Comparison of ENCODE assay signal across 9 mouse cellular contexts in genomic region chr12:72520645-72521044, GRCm38 (mm10). TPM values are rescaled to one million over a fixed set of nuclear protein-coding genes. Genes with fewer than 3 reads are reported as not detected.
DNase-seq lines count a peak whose midpoint lies in the region; ATAC-seq and TF ChIP-seq lines count a peak whose summit lies in the region.
"Had no signal": no experiment of that assay in that cellular context is flagged by ENCODE, and none has a peak within 500 bp of the region (broad histone marks: within the 10 kb centered on the region; RNA-seq: fewer than 3 reads in every experiment).

No protein-coding gene starts in this region.

- no peak overlapping the region for H3K27ac ChIP-seq in forebrain, embryonic 11.5 days (ENCODE audit: low read depth, low read length)
- H3K27ac ChIP-seq in forebrain, embryonic 13.5 days: no peak overlapping the region
- no peak overlapping the region for H3K27ac ChIP-seq in heart, postnatal 0 days (ENCODE audit: low read depth)
- H3K27ac ChIP-seq in small intestine, adult 2 months (ENCODE audit: insufficient read depth, low read depth, low read length): no peak overlapping the region
- H3K27ac ChIP-seq: limb, embryonic 15.5 days had no signal

- no peak overlapping the region for H3K4me2 ChIP-seq in forebrain, embryonic 11.5 days (ENCODE audit: low read depth, low read length, severe bottlenecking)
- H3K4me2 ChIP-seq in forebrain, embryonic 13.5 days: no peak overlapping the region
- H3K4me2 ChIP-seq in heart, postnatal 0 days (ENCODE audit: low read depth, low read length): no peak overlapping the region
- H3K4me2 ChIP-seq: limb, embryonic 15.5 days had no signal

- no peak overlapping the region for H3K4me3 ChIP-seq in forebrain, embryonic 11.5 days (ENCODE audit: low read depth, low read length)
- H3K4me3 ChIP-seq in forebrain, embryonic 13.5 days: no peak overlapping the region
- no peak overlapping the region for H3K4me3 ChIP-seq in heart, postnatal 0 days (ENCODE audit: low read depth, low read length)
- no peak overlapping the region for H3K4me3 ChIP-seq in lung, adult 2 months (replicated peaks; ENCODE audit: extremely low read depth, low read depth, low read length)
- H3K4me3 ChIP-seq in small intestine, adult 2 months (ENCODE audit: low read depth, low read length): no peak overlapping the region
- H3K4me3 ChIP-seq: limb, embryonic 15.5 days had no signal

- H3K36me3 ChIP-seq in forebrain, embryonic 11.5 days (ENCODE audit: control insufficient read depth, insufficient read depth, low read length): no peaks in the 10 kb centered on the region
- no peaks in the 10 kb centered on the region for H3K36me3 ChIP-seq in forebrain, embryonic 13.5 days (ENCODE audit: poor library complexity, severe bottlenecking)
- H3K36me3 ChIP-seq in heart, postnatal 0 days (replicated peaks; ENCODE audit: control insufficient read depth, insufficient read depth, low read length): no peaks in the 10 kb centered on the region
- H3K36me3 ChIP-seq in small intestine, adult 2 months (ENCODE audit: control insufficient read depth, insufficient read depth, low read length): no peaks in the 10 kb centered on the region
- H3K36me3 ChIP-seq: limb, embryonic 15.5 days had no signal

- 5% methylated on average over 2 of the region's 2 CpGs for WGBS in forebrain, embryonic 11.5 days
- 2% methylated on average over 2 of the region's 2 CpGs for WGBS in forebrain, embryonic 13.5 days
- WGBS in heart, postnatal 0 days: 5% methylated on average over 2 of the region's 2 CpGs
- 2% methylated on average over 2 of the region's 2 CpGs for whole genome bisulfite sequencing in lung, adult 2 months
- WGBS in small intestine, adult 2 months: 0% methylated on average over 2 of the region's 2 CpGs

- peaks cover 3% of the 10 kb centered on the region; the same call in 1 of the 2 replicates for H3K4me1 ChIP-seq in forebrain, embryonic 11.5 days (replicated peaks; ENCODE audit: control insufficient read depth, insufficient read depth, low read length)
- peaks cover 13% of the 10 kb centered on the region for H3K4me1 ChIP-seq in forebrain, embryonic 13.5 days
- no peaks in the 10 kb centered on the region for H3K4me1 ChIP-seq in heart, postnatal 0 days (ENCODE audit: control insufficient read depth, insufficient read depth)
- no peaks in the 10 kb centered on the region for H3K4me1 ChIP-seq in lung, adult 2 months (ENCODE audit: control insufficient read depth, insufficient read depth, low read length)
- H3K4me1 ChIP-seq in small intestine, adult 2 months (ENCODE audit: control insufficient read depth, insufficient read depth, insufficient read length, low read length): no peaks in the 10 kb centered on the region

- H3K9ac ChIP-seq in forebrain, embryonic 11.5 days (ENCODE audit: low read length): no peak overlapping the region
- no peak overlapping the region for H3K9ac ChIP-seq in forebrain, embryonic 13.5 days
- H3K9ac ChIP-seq in heart, postnatal 0 days (replicated peaks; ENCODE audit: low read depth, low read length): no peak overlapping the region
- H3K9ac ChIP-seq: limb, embryonic 15.5 days had no signal

- peak; percentile 89 for TF ChIP-seq CTCF in heart, postnatal 0 days (IDR thresholded peaks at IDR 0.05; ENCODE audit: low read depth)
- TF ChIP-seq CTCF in lung, adult 2 months (IDR thresholded peaks at IDR 0.05; ENCODE audit: insufficient read depth, low read length): peak; percentile 65
- TF ChIP-seq CTCF in small intestine, adult 2 months (IDR thresholded peaks at IDR 0.05; ENCODE audit: extremely low read depth, insufficient read length, insufficient replicate concordance, low read depth, low read length): peak; percentile 39; the same call in 1 of the 2 replicates

- H3K27me3 ChIP-seq in forebrain, embryonic 11.5 days (ENCODE audit: control insufficient read depth, insufficient read depth, low read length): no peaks in the 10 kb centered on the region
- H3K27me3 ChIP-seq in forebrain, embryonic 13.5 days: no peaks in the 10 kb centered on the region
- no peaks in the 10 kb centered on the region for H3K27me3 ChIP-seq in heart, postnatal 0 days (ENCODE audit: control insufficient read depth, insufficient read depth, low read length)
- H3K27me3 ChIP-seq in small intestine, adult 2 months (ENCODE audit: control insufficient read depth, insufficient read depth, low read length): no peaks in the 10 kb centered on the region
- H3K27me3 ChIP-seq: limb, embryonic 15.5 days had no signal

- no peaks in the 10 kb centered on the region for H3K9me3 ChIP-seq in forebrain, embryonic 11.5 days (ENCODE audit: control insufficient read depth, low read length)
- H3K9me3 ChIP-seq in forebrain, embryonic 13.5 days (replicated peaks): no peaks in the 10 kb centered on the region
- no peaks in the 10 kb centered on the region for H3K9me3 ChIP-seq in heart, postnatal 0 days (replicated peaks; ENCODE audit: control insufficient read depth, low read length)
- H3K9me3 ChIP-seq: limb, embryonic 15.5 days had no signal

- ATAC-seq in forebrain, embryonic 11.5 days (replicated peaks; ENCODE audit: low FRiP score): no peak
- no peak for ATAC-seq in forebrain, embryonic 13.5 days
- ATAC-seq in heart, postnatal 0 days (ENCODE audit: insufficient read depth, low read depth): no peak

- no peak for TF ChIP-seq EP300 in heart, postnatal 0 days (IDR thresholded peaks at IDR 0.05; ENCODE audit: low read depth)

- DNase-seq in forebrain, embryonic 11.5 days (ENCODE audit: low spot score): peak; percentile 87
- DNase-seq in ovary, postnatal 10 days (ENCODE audit: low spot score): peak; percentile 11
- DNase-seq in ovary, adult 18-20 months (ENCODE audit: low spot score): no peak
- peak; percentile 28 for DNase-seq in cerebellum, adult 9-11 months
- peak; percentile 44 for DNase-seq in heart, postnatal 0 days (ENCODE audit: low spot score)
- peak; percentile 61 for DNase-seq in lung, adult 2 months

- no peak for TF ChIP-seq POLR2A in lung, adult 2 months (IDR thresholded peaks at IDR 0.05; ENCODE audit: borderline replicate concordance, extremely low read depth, low read depth, low read length)
- no peak for TF ChIP-seq POLR2A in small intestine, adult 2 months (IDR thresholded peaks at IDR 0.05; ENCODE audit: low read depth, low read length)

RNA-seq across cellular contexts. Expression of gene Pcnx4, which starts 15.5 kb away (rescaled TPM):
- 15.8 and 18.0 TPM in 2 replicates for polyA plus RNA-seq in forebrain, embryonic 11.5 days (2014; fragmentation: Nextera tagmentation; extraction: Ambion mirVana)
- 15.5 and 16.8 TPM in 2 replicates for polyA plus RNA-seq in forebrain, embryonic 13.5 days (2015; fragmentation: Nextera tagmentation; extraction: Ambion mirVana)
- 1.4 and 1.6 TPM in 2 replicates for total RNA-seq in heart, postnatal 0 days (2014; rRNA removed; ENCODE audit: low replicate concordance)
- 3.4 and 3.7 TPM in 2 replicates for polyA plus RNA-seq in heart, postnatal 0 days (2015; fragmentation: Nextera tagmentation; extraction: Ambion mirVana)
- polyA plus RNA-seq in lung, adult 2 months (2012; rRNA removed): 3.9 and 6.2 TPM in 2 replicates
- polyA plus RNA-seq in small intestine, adult 2 months (2012; rRNA removed): 0.43 and 0.51 TPM in 2 replicates

Comparison
In these comparisons a context has a peak if more than half of its experiments do, and no peak if none do; other contexts are left out.
1. CTCF ChIP-seq: peak in every context shown above with its lines; median percentile 89 in heart, postnatal 0 days; 65 in lung, adult 2 months; 39 in small intestine, adult 2 months.